Mouse (Mus musculus) adrenal gland, postnatal 10 days (tissue): Measurements from ENCODE around the gene Emilin3. TPM values are rescaled to one million over a fixed set of nuclear protein-coding genes. Genes with fewer than 3 reads are reported as not detected.
A peak's percentile ranks its signal among the peaks of the same experiment; 100 is the strongest.

Experiments
- DNase-seq: peaks from one replicate; pipeline ENCODE4 v3.0.0; 2021; ENCODE audit warnings: mixed read lengths
- total RNA-seq, 2 experiments: library from RNA; stranded (reverse); gene quantifications; 2 replicates each; pipeline ENCODE4 v1.2.3; 2021

Emilin3 gene
- total RNA-seq, 2 experiments from 2014 or later: 0.63 to 0.70 TPM

DNA sequence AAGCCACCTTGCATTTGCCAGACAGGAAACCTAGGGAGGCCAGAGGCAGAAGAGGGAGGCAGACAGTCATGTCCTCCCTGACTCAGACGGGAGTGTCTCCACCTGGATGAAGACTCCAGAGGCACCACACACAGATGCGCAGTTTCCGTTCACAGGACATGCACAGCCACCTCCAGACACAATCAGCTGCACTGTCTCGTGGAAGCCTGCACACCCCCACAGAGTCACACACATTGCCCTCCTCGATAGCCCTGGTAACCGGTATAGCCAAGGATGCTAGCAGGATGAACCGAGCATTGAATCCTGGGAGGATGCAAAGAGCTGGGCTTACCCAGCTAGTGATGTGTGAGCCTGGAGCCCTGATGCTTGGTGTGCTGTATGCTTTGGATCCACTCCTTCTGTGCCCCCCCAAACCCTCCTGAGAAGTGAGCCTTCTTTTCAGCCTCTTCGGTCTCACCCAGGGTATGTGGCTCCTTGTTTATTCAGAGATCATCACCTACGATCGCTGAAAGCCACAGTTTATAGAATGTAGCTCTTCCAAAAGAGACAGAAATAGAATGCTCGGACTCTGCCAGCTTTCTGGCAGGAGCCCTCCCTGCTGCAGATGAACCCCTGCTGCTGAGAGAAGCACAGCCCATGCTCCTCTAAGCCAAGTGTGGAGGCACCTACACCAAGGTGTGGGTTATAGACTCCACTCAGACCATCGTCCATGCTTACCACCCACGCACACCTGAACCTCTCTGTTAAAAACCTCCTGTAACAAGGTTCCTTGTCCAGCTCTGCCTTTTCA, 3.9 kb upstream of the Emilin3 start:
- DNase-seq: no peak

DNA sequence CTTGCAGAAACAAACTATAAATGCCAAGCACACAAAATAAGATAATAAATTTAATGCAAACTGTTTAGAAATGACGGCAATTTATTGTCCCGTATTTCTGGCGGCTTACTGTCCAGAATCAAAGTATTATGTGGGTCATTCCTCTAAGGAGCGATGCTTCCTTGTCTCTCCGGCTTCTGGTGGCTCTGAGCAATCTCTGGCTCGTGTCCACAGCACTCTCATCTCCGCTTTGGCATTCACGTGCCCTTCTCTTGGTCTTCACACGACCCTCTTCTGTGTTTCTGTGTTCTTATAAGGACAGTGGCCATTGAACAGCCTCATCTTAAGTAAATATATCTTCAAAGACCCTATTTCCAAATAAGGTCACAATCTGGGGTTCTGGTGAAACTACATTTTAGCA, 2.5 kb upstream of the Emilin3 start:
- no peak for DNase-seq

DNA sequence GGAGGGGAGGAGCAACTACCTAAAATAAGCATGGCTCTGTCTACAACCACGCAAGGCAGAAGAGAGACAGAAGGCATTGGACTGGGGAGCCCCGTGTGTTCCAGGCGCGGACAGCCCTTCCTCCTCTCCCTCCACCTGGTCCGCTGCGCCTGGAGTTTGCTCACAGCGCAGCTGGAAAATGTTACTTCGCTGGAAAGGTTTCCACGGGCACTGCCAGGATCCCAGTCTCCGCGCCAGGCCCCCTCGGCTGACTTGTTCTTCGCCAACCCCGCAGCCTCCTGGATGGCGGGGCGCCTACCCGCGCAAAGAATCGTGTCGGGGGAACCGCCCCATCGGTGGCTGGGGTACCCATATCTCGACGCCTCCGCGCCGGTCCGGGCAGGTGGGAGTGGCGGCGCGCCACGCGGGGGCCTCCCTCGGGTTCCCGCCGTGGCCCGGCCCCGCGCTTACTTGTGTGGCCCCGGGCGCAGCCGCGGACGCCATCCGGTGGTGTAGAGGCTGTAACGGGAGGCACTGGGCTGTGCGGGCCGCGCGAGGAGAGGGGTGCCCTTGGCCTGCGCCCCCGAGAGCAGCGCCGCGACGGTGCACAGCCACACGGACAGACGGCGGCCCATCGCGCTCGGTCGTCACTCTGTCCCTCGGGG, 448 bp downstream of the Emilin3 start:
- peak; percentile 26 for DNase-seq

DNA sequence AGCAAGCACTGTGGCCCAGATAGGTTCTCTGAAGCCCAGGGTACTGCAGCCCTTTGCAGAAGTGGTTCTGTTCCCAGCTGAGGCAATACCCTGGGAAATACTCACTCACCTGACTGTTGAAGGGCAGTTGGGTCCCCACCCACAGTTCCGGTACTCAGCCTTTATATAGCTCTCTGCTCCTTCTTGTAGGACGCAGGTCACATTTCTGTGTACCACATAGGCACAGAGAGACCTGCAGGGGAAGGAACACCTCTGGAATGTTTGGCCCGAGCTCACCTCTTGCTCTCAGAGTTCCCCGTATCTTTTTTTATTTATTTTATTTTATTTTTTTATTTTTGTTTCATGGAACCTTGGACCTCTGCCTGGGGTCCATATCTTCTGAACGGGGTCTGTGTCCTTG, 1.5 kb downstream of the Emilin3 start:
- no peak for DNase-seq

DNA sequence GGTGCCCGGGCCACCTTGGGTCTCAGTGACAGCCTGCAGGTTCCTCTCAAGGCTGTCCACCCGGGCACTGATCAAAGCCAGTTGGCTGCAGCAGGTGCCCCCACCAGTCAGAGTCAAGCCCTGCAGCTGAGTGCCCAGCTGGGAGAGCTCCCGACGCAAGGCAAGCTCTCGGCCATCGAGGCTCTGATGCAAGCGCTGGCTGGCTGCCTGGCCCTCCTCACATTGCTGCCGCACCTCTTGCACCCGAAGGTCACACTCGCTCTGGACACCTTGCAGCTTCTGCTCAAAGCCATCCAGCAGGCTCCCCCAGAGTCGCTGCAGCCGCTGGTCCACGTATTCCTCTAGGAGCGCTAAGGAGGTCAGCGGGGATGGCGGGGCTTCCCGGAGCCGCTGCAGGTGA, 3.5 kb downstream of the Emilin3 start:
- peak; percentile 59 for DNase-seq

DNA sequence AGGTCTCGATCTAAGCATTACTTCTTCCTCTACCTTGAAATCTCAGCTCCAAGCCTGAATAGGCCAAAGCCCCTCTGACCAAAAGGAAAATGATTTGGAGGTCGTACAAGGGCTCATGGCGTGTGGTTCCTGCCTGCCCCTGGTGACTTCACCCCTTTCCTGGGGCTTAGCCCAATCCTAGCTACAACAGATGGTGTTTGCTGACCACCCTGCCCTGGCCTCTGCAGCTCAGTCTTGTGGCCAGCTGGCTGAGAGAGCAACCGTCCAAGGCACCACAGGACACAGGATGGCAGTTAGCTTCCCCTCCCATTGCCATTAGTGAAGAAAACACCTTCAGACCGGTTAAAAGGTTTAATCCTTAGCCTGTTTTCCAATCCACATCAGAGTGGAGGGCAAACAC, 6.0 kb downstream of the Emilin3 start:
- DNase-seq: no peak

DNA sequence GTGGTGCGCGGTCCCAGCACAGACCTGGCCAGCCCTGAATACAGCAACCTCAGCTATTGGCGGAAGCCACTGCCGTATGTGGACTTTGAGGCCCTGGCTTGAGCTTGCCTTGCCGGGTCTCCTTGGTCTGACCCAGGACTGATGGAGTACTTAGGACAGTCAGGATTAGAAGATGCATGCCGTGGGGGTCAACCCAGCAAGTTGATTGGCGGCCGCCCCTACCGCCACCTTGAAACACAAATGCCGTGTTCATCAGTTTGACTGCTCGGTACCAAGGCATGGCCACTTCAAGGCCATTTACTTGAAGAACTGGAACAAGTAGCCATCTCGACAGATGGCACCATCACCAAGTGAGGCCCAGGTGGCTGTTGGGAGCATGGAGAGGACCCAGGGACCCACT, 6.8 kb downstream of the Emilin3 start:
- no peak for DNase-seq

DNA sequence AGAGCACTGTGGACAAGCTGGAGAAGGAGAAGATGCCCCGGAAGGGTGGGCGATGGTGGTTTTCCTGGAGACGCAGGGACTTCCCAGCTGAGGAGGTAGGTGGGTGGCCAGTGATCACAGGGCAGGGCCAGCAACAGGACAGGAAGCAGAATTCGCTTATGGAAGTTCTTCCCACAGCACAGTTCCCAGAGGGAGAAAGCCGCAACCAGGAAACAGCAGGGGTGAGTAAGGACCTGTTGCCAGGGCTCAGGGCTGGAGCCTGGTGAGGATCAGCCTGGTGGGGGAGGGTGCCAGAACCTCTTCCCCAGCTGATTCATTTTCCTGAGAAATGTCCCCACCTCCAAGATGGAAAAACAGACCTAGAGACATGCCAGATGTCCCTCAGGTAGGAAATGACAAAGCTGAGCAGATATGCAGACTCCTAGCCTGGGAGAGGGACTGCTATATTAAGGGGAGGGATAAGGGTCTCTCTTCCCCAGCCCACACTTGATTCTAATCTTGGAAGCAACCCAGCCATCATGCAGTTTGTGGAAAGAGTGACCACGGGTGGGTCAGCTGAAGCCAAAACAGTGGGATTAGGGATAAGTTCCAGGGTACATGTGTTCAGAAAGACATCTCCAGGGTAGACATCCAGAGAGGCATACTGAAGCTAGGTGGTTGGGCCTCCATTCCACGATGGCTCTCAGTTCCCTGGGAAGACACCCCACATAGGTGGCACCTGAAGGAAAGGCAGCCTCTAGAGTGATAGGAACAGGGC, 10.3 kb downstream of the Emilin3 start:
- DNase-seq: no peak

DNA sequence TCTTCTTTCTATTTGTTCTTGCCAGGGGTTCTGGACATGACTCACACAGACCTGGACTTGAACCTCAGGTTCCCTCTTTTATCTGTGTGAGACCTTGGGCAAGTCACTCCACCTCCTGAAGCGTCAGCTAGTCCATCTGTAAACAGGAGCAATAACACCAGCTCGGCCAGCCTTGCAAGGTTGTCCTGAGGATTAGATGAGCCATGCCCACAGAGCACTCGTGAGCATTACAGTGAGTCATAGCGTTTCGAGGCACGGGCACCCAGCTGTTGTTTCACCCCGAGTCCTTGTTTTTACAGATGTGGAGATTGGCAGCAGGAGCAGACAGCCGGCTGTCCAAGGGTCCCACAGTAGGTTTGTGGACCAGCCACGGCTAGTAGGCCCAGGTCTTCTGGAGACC, 20.4 kb downstream of the Emilin3 start:
- DNase-seq: peak; percentile 27

DNA sequence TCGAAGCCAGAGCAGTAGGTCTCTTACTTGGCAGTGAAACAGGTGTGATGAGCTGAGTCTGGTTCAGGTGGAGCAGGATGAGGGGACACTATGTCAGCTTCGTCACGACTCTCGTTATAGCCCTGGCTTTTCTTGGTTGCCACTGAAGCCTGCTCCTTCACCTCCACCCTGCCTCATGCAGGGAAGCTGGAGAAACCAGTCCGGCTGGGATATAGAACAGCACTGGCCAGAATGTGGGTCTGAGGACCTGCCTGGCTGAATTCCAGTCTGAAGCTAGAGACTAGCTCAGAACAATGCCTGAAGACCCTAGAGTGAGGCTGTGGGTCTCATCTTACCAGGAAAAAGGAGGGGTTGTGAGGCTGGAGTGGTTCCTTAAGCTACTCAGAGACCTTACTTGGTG, 21.1 kb downstream of the Emilin3 start:
- no peak for DNase-seq

DNA sequence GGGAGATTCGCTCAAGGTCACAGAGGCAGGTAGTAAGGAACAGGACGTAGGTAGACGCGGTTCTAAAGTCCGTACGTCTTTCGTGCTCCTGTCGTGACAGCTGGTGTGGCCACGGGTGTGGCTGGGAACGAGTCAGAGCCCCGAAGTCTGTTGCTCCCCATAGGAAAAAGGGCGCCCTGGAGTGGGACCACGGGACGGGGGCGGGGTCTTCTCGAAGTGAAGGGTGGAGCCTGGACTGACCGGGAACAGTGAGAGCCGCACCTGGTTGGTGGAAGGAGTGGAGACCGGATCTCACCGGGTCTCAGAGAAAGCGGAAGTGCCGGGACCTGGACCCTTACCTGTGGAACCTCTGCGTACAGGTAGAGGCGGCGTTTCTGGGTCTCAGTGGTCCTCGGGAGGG, 24.3 kb downstream of the Emilin3 start:
- DNase-seq: peak; percentile 56

DNA sequence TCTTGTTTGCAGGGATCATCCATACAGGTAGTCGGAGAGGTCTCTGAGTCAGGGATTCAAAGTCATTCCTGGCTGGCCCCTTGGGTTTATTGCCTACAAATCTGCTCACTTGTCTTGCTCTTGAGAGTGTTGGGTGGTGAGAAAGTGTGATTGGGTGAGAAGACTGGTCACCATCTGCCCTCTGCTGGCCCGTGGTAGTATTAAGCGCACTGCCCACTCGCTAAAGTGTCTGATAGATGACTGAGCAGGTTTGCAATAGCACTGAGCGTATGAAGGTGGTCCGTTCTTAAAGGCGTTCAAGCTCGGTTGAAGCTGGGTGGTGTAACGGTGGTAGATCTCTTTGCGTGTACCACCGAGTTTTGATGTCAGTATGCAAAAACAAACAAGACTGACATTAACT, 24.8 kb downstream of the Emilin3 start:
- DNase-seq: peak; percentile 87

DNA sequence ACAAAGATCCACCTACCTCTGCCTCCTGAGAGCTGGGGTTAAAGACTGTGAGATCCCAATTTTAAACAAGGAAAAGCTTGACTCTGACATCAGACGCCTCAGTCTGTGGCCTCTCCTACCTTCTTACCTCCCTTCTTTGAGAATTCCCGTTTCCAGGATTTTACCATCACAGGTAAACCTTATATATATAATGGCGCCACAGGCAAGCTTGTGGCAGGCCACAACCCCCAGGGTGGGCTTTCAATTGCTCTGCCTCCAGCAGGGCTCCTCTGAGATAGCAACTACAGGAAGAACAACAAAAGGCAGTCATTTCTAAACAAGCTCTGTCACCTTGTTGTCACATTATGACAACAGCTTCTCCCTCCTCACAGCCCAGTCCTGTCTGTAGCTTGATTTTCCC, 25.9 kb downstream of the Emilin3 start:
- no peak for DNase-seq

DNA sequence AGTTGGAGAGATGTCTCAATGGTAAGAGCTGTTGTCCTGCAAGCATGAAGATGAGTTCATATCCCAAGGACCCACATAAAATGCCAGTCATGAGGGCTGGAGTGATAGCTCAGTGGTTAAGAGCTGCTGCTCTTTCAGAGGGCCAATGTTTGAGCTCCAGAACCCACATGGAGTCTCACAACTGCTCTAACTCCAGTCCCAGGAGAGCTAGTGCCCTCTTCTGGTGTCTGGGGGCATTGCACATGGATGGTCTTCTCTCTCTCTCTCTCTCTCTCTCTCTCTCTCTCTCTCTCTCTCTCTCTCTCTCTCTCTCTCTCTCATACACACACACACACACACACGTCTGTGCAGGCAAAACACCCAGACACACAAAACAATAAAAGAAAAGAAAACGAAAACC, 27.3 kb downstream of the Emilin3 start:
- peak; percentile 74 for DNase-seq

DNA sequence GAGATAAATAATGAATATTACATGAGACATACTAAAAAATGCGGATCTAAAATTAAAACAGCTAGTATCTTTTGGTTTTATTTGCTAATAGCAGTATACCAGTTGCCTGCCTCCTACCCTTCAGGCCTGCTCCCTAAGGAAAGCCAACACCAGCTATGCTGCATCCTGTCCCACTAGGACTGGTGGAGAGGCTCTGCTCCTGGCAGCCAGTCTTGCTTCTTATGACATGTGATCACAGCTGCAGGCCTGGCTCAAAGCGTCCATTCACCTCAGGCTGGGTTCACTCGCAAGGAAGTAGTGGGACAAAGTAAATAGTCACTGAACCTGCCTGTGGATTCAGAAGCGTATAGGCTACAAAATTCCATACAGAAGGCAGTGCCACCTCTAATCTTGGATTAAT, 28.2 kb downstream of the Emilin3 start:
- peak; percentile 63 for DNase-seq

DNA sequence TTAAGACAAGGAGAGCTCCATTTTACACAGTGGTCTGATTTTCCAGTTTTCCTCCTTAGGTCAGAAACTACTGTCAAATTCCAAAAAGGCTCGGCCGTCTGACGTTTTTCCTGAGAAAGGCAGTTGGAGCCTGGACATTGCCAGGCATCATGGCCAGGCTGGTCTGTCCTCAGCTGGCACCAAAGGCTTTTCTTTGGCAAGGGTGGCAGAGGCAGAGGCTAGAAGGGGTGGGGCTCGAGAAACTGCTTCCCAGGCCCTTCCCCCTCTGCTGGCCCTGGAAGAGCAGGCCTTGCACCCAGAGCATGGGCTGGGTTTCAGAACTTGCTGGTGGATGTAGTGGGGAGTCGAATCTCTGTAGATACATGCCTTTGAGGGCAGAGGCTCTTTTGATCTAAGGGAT, 29.7 kb downstream of the Emilin3 start:
- DNase-seq: peak; percentile 66

DNA sequence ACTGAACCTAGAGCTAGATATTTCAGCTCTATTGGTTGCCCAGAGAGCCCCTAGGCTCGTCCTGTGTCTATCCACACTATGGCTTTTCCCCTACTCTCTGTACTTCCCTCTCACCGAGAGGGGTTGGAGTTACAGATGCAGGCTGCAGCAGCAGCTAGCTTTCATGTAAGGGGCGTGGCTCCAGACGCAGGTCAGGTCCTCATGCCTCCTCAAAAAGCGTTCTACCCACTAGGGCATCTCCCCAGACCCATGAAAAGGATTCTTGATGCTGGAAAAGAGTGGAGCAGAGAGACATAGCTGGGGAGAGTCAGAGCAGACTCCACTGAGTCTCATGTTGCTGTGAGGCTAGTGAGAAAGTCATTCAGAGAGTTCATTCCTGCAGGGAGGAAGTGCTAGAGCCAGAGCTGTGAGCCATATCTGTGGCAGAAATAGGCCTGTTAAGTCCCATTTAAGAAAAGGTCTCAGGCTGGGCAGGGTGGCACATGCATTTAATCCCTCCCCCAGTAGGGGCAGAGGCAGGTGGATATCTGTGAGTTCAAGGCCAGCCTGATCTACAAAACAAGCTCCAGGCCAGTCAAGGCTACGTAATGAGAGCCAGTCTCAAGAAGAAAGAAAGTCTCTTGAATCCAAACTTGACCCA, 30.5 kb downstream of the Emilin3 start:
- peak; percentile 38 for DNase-seq

DNA sequence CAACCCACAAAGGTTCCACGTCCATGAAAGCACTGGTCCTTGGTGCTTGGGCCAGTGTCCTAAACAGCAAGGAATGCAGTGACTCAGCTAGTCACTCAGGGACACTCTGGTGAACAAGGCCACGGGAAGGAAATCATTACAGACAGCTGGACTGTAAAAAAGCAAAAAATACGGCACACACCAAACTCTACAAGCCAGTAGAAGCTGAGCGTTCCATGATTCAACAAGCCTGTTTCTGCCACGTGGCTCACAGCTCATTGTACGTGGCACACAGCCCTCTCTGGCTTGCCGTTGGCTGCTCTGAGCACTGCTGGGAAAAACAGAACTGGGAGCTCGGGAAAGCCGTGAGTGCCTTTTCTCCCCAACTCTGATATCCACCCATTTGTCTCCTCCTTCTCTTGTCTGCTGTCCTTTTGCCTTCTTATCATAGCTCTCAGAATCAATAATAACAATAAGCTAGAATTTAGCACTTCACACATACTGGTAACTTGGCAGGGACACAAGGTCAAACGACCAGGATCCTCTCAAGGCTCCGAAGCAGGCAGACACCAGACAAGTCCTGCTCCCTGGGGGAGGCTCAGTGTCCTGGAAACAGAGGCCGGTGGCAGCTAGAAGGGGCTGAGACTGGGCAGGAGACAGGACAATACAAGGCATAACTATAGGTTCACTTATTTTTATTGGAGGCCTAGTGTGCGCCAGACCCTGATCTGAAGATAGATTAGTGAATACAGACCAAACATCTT, 31.5 kb downstream of the Emilin3 start, which contains the start of gene Lpin3:
Gene Lpin3 (plus strand): TSS at position 218 of the 743 bp plus-strand sequence.
- DNase-seq: peak; percentile 76

DNA sequence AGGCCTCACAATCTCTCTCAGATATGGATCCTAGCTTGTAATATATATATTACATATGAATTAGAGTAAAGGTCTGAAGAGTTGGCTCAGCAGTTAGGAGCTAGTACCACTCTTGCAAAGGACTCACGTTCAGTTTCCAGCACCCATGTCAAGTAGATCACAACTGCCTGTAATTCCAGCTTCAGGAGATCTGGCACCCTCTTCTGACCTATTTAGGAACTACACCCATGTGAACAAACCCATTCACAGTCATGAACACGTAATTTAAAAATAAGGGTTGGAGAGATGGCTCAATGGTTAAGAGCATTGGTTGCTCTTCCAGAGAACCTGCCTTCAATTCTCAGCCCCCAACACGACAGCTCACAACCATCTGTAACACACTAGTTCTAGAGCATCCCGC, 36.0 kb downstream of the Emilin3 start:
- DNase-seq: no peak

DNA sequence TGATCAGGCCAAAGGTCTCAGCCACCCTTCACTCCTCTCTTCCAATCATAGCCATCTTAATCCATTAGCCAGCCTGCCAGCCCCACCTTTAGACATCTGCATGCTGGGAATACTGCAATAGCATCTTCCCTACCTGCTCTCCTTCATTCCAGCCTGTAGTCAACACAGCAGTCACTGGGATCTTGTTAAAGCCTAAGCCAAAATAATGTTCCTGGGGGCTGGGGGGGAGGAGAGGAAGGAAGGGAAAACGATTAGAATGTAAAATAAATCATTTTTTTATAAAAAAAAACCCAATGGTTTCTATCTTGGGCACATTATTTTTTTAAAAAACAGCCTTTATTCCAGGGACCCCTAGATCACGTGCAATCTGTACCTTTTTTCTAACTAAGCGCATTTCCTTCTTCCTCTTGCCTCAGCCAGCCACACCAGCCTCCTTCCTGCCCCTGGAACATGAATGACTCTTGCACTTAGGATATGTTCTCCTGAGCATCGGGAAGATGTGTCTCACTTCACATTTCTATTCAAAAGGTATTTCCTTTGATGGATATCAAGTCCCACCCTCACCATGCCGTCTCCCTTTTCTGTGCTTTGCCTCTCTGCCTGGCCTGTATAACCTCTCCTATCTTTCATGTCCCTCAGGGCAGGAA, 37.8 kb downstream of the Emilin3 start:
- no peak for DNase-seq

DNA sequence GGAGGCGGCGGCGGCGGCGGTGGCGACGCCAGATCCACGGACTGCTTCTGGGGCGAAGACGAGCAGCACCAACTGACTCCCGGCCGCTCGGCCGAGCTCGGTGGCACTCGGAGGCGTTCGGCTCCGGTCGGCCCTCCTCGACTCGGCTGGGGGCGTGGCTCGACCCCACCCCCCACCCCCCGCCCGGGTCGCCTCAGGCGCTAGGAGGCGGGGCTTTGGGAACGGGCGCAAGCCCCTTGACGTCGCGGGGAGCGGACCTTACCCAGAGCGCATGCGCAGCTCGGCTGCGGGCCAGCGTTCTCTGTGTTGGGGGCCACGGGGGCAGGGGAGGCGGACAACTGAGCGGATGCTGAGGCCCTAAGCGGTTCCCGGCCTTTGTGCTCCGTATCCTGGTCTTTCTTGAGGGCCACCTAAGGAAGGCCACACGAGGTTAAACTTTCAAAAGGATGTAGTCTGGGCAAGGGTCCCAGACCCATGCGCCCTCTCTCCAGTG, 39.2 kb downstream of the Emilin3 start, which contains the start of gene Zhx3:
Gene Zhx3 (minus strand): TSS at position 109 of the 493 bp plus-strand sequence.
- DNase-seq: peak; percentile 96
